Mouse (Mus musculus) kidney, postnatal 0 days (tissue): ENCODE data around the gene Uaca. TPM values are rescaled to one million over a fixed set of nuclear protein-coding genes. Genes with fewer than 3 reads are reported as not detected.

ENCODE experiments used
- ATAC-seq: fragments of 200-750 bp; cut with Nextera tagmentation; replicated peaks from 2 replicates; pipeline ENCODE4 v1.8.0; 2017; ENCODE audit warnings: low read depth, moderate number of reproducible peaks, moderate TSS enrichment, moderate library complexity; ENCODE audit not compliant: low FRiP score
- DNase-seq: peaks from one replicate; pipeline ENCODE4 v3.0.0-alpha.2; 2016; ENCODE audit warnings: low spot score
- H3K27ac ChIP-seq: fragments of 300-500 bp; sonication (generic); 2 replicates; pipeline ENCODE4 v1.5.1; 2014; ENCODE audit warnings: mild to moderate bottlenecking
- H3K27me3 ChIP-seq: fragments of 300-500 bp; sonication (generic); 2 replicates; pipeline ENCODE4 v1.6.1; 2014; ENCODE audit warnings: low read length, mixed read lengths; ENCODE audit not compliant: insufficient read depth
- H3K36me3 ChIP-seq: fragments of 300-500 bp; sonication (generic); 2 replicates; pipeline ENCODE4 v1.6.1; 2014; ENCODE audit warnings: low read length, mixed read lengths; ENCODE audit not compliant: insufficient read depth
- H3K4me1 ChIP-seq: fragments of 300-500 bp; sonication (generic); replicated peaks from 2 replicates; pipeline ENCODE4 v1.6.1; 2014; ENCODE audit warnings: antibody characterized with exemption, low read length, mixed read lengths; ENCODE audit not compliant: insufficient read depth
- H3K4me2 ChIP-seq: fragments of 300-500 bp; sonication (generic); 2 replicates; pipeline ENCODE4 v1.6.1; 2014; ENCODE audit warnings: mild to moderate bottlenecking, low read length, moderate library complexity, mixed read lengths
- H3K4me3 ChIP-seq: fragments of 300-500 bp; sonication (generic); replicated peaks from 2 replicates; pipeline ENCODE4 v1.5.1; 2014; ENCODE audit warnings: low read depth, low read length
- H3K9ac ChIP-seq: fragments of 300-500 bp; sonication (generic); 2 replicates; pipeline ENCODE4 v1.6.1; 2014; ENCODE audit warnings: low read depth, low read length
- H3K9me3 ChIP-seq: fragments of 300-500 bp; sonication (generic); replicated peaks from 2 replicates; pipeline ENCODE4 v1.6.1; 2016; ENCODE audit warnings: low read length, inconsistent platforms, mixed read lengths
- CTCF ChIP-seq: IDR thresholded peaks from 2 replicates; pipeline ENCODE4 v1.5.1; 2016; ENCODE audit warnings: antibody characterized with exemption, low read depth, mild to moderate bottlenecking, moderate library complexity
- WGBS: fragments of 180-500 bp; shearing (Covaris S2); extraction: QIAGEN DNeasy Blood & Tissue Kit; methylation state at CpG from one replicate; pipeline ENCODE4 v1.1.7; 2014; 5-methylcytosine and 5-hydroxymethylcytosine counted together
- polyA plus RNA-seq: library from polyadenylated mRNA; unstranded; fragments of >200 nt; fragmentation: Nextera tagmentation; extraction: Ambion mirVana; gene quantifications from 2 replicates; pipeline ENCODE4 v1.2.1, GENCODE M21; 2015

Uaca gene
- polyA plus RNA-seq, 1 experiment from 2014 or later = 26.9 TPM

- Histone ChIP-seq H3K4me1 (no peaks in the 10 kb centered on the region), H3K27me3 (no peaks in the 10 kb centered on the region), H3K4me3 (no peak overlapping the region), H3K4me2 (no peak overlapping the region), H3K36me3 (no peaks in the 10 kb centered on the region), H3K27ac (no peak overlapping the region), H3K9me3 (no peaks in the 10 kb centered on the region), H3K9ac (no peak overlapping the region)
- DNase-seq (no peak), ATAC-seq (no peak)
- no peak for TF ChIP-seq CTCF
- 74% methylated on average over 4 of the region's 4 CpGs for WGBS
These were observed 9.3 kb upstream of the Uaca start for GRCm38 (mm10) chr9:60785069-60785468.

GRCm38 (mm10) chr9:60787517-60788110 lies 6.7 kb upstream of the Uaca start:
- H3K4me3 ChIP-seq = no peak overlapping the region
- no peaks in the 10 kb centered on the region for H3K4me1 ChIP-seq
- H3K9me3 ChIP-seq = no peaks in the 10 kb centered on the region
- H3K27me3 ChIP-seq = no peaks in the 10 kb centered on the region
- DNase-seq = no peak
- no peak for TF ChIP-seq CTCF
- WGBS = 22% methylated on average over 2 of the region's 2 CpGs
- ATAC-seq = no peak
- H3K4me2 ChIP-seq = no peak overlapping the region
- no peak overlapping the region for H3K9ac ChIP-seq
- no peak overlapping the region for H3K27ac ChIP-seq
- no peaks in the 10 kb centered on the region for H3K36me3 ChIP-seq

GRCm38 (mm10) chr9:60790282-60790681 lies 4.1 kb upstream of the Uaca start:
- Histone ChIP-seq H3K36me3 (no peaks in the 10 kb centered on the region), H3K4me2 (no peak overlapping the region), H3K4me1 (0 out of 2 replicates have a peak, but pooled peaks cover 4% of the 10 kb centered on the region), H3K4me3 (no peak overlapping the region), H3K27me3 (no peaks in the 10 kb centered on the region), H3K27ac (no peak overlapping the region), H3K9ac (no peak overlapping the region), H3K9me3 (no peaks in the 10 kb centered on the region)
- DNase-seq = no peak
- 79% methylated on average over 2 of the region's 2 CpGs for WGBS
- ATAC-seq = no peak
- TF ChIP-seq CTCF = no peak

- DNase-seq = peak; percentile 63
- no peaks in the 10 kb centered on the region for H3K9me3 ChIP-seq
- H3K27ac ChIP-seq = peak overlapping the region; percentile 86
- ATAC-seq = peak; percentile 52; the same call in 1 of the 2 replicates
- TF ChIP-seq CTCF = no peak
- H3K9ac ChIP-seq = peak overlapping the region; percentile 63
- WGBS = 1% methylated on average over 30 of the region's 30 CpGs
- H3K4me2 ChIP-seq = peak overlapping the region; percentile 79
- peak overlapping the region; percentile 85 for H3K4me3 ChIP-seq
- H3K27me3 ChIP-seq = no peaks in the 10 kb centered on the region
- H3K36me3 ChIP-seq = no peaks in the 10 kb centered on the region
- H3K4me1 ChIP-seq = 0 out of 2 replicates have a peak, but pooled peaks cover 4% of the 10 kb centered on the region
These were observed 554 bp downstream of the Uaca start for GRCm38 (mm10) chr9:60794841-60795351.

- H3K4me3 ChIP-seq = no peak overlapping the region
- ATAC-seq (no peak), DNase-seq (peak; percentile 36)
- H3K9ac ChIP-seq = no peak overlapping the region
- no peak for TF ChIP-seq CTCF
- no peaks in the 10 kb centered on the region for H3K36me3 ChIP-seq
- H3K4me2 ChIP-seq = no peak overlapping the region
- H3K9me3 ChIP-seq = no peaks in the 10 kb centered on the region
- no peaks in the 10 kb centered on the region for H3K27me3 ChIP-seq
- 0 out of 2 replicates have a peak, but pooled peaks cover 4% of the 10 kb centered on the region for H3K4me1 ChIP-seq
- 74% methylated on average over 7 of the region's 7 CpGs for WGBS
- H3K27ac ChIP-seq = no peak overlapping the region
These were observed 1.7 kb downstream of the Uaca start for GRCm38 (mm10) chr9:60796076-60796475.

GRCm38 (mm10) chr9:60797126-60797525 lies 2.8 kb downstream of the Uaca start:
- no peak overlapping the region for H3K4me2 ChIP-seq

More at GRCm38 (mm10) chr9:60797126-60797525, 2.8 kb downstream of the Uaca start:
- ATAC-seq = no peak
- Histone ChIP-seq H3K27ac (no peak overlapping the region), H3K36me3 (no peaks in the 10 kb centered on the region), H3K27me3 (no peaks in the 10 kb centered on the region), H3K9ac (no peak overlapping the region), H3K4me1 (peaks cover 4% of the 10 kb centered on the region; the same call in 1 of the 2 replicates), H3K4me3 (no peak overlapping the region), H3K9me3 (no peaks in the 10 kb centered on the region)
- no peak for TF ChIP-seq CTCF
- WGBS = 79% methylated on average over 6 of the region's 6 CpGs
- DNase-seq = no peak
